Mouse (Mus musculus) liver, adult 2 months (tissue): ENCODE data around the gene Tpgs1. TPM values are rescaled to one million over a fixed set of nuclear protein-coding genes. Genes with fewer than 3 reads are reported as not detected.

Source experiments
- DNase-seq: peaks from one replicate; pipeline ENCODE4 v3.0.0-alpha.2; 2011; ENCODE audit warnings: low read depth, low spot score; ENCODE audit errors: extremely low read depth
- H3K27ac ChIP-seq: fragments of 200-500 bp; replicated peaks from 2 replicates; pipeline ENCODE4 v1.5.1; 2012; ENCODE audit warnings: low read depth, mild to moderate bottlenecking, control low read depth, inconsistent platforms, low read length; ENCODE audit not compliant: insufficient read depth
- H3K27me3 ChIP-seq: fragments of 200-500 bp; 2 replicates; pipeline ENCODE4 v1.6.1; 2012; ENCODE audit warnings: mild to moderate bottlenecking, moderate library complexity, low read length, inconsistent platforms; ENCODE audit not compliant: control insufficient read depth, insufficient read depth
- H3K36me3 ChIP-seq: fragments of 200-500 bp; 2 replicates; pipeline ENCODE4 v1.6.1; 2012; ENCODE audit warnings: low read length, inconsistent platforms; ENCODE audit not compliant: control insufficient read depth, insufficient read depth
- H3K4me1 ChIP-seq: fragments of 200-500 bp; 2 replicates; pipeline ENCODE4 v1.6.1; 2011; ENCODE audit warnings: low read length; ENCODE audit not compliant: control insufficient read depth, insufficient read depth
- H3K4me3 ChIP-seq: fragments of 200-500 bp; 2 replicates; pipeline ENCODE4 v1.5.1; 2011; ENCODE audit warnings: low read depth, mild to moderate bottlenecking, control low read depth, low read length, moderate library complexity; ENCODE audit not compliant: insufficient read depth
- H3K79me2 ChIP-seq: fragments of 200-500 bp; 2 replicates; pipeline ENCODE4 v1.6.1; 2012; ENCODE audit warnings: inconsistent platforms, mild to moderate bottlenecking, low read length, moderate library complexity; ENCODE audit not compliant: control insufficient read depth, insufficient read depth
- H3K9ac ChIP-seq: fragments of 200-500 bp; 2 replicates; pipeline ENCODE4 v1.6.1; 2012; ENCODE audit warnings: low read depth, mild to moderate bottlenecking, control low read depth, inconsistent platforms, low read length
- CTCF ChIP-seq: fragments of 200-500 bp; IDR thresholded peaks from 2 replicates; pipeline ENCODE4 v1.5.1; 2011; ENCODE audit warnings: low read depth, low read length, control low read depth
- POLR2A ChIP-seq: fragments of 200-500 bp; IDR thresholded peaks from 2 replicates; pipeline ENCODE4 v1.6.1; 2011; ENCODE audit warnings: low read length, control low read depth; ENCODE audit not compliant: insufficient read depth; ENCODE audit errors: extremely low read depth
- WGBS: fragments of 180-500 bp; shearing (Covaris S2); methylation state at CpG from one replicate; pipeline ENCODE4 v1.1.7; 2018; 5-methylcytosine and 5-hydroxymethylcytosine counted together
- polyA plus RNA-seq: library from polyadenylated mRNA; depleted of rRNA; stranded (reverse); fragments of >200 nt; gene quantifications from 2 replicates; pipeline ENCODE4 v1.2.3, GENCODE M21; 2012
- total RNA-seq: library from RNA; depleted of rRNA; stranded (reverse); fragments of >200 nt; gene quantifications from 2 replicates; pipeline ENCODE4 v1.2.3, GENCODE M21; 2014

Gene Tpgs1
- total and polyA plus RNA-seq, 2 experiments, result 18.2 to 48.5 TPM

DNA sequence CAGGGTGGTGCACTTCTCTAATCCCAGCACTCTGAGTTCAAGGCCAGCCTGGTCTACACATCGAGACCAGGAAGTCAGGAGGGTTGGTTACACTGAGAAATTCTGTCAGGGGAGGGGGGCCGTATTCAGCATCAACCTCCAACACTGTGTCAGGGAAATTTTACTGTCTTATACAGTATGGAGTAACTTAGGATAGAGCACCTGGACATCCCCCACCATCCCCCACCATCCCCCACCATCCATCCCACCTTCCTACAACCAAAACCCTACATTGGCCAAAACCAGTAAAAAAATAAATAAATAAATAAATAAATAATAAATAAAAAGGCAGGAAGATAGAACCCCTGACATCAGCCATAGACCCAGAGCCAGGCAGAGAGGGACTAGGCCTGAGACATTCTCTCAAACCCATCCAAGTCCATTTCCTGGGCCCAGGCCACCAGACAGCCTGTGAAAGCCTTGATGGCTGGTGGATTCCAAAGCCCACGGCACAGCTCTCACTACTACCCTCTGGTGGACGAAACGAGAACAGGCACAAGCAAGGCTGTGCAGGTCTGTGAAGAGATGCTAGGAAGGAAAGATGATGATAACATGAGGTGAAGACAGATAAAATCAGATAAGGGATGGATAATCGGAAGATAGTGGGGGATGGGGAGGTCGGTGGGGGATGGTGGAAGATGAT, 20.0 kb upstream of the Tpgs1 start:
- 25% methylated on average over 7 of the region's 7 CpGs for WGBS
- peak; percentile 41 for DNase-seq

DNA sequence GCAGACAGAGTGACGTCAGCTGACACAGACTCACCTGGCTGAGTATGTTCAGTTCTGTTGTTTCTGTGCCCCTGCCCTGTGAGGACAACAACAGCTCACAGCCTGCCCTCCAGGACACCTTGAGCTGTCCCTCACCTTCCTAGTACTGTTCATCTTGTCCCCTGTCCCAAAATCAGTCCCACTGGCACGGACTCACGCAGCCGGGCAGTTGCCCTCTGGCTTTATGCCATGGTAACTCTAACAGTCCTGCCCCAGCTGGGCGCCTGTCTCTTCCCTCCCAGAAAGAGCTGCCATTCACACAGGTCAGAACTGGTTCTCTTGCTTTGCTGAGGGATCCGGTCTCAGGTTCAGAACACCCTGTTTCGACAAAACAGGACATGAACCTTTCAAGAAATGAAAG, 16.4 kb upstream of the Tpgs1 start:
- no peak for TF ChIP-seq CTCF
- Histone ChIP-seq H3K36me3 (no peaks in the 10 kb centered on the region), H3K9ac (no peak overlapping the region), H3K79me2 (no peaks in the 10 kb centered on the region), H3K27me3 (no peaks in the 10 kb centered on the region), H3K4me3 (no peak overlapping the region), H3K4me1 (no peaks in the 10 kb centered on the region), H3K27ac (no peak overlapping the region)
- DNase-seq, result no peak
- 76% methylated on average over 7 of the region's 7 CpGs for WGBS

More for the DNA sequence above, 20.0 kb upstream of the Tpgs1 start:
- no peak for TF ChIP-seq POLR2A
- TF ChIP-seq CTCF, result peak; percentile 93
- Histone ChIP-seq H3K4me3 (no peak overlapping the region), H3K4me1 (no peaks in the 10 kb centered on the region), H3K27me3 (no peaks in the 10 kb centered on the region), H3K27ac (no peak overlapping the region), H3K9ac (no peak overlapping the region), H3K79me2 (no peaks in the 10 kb centered on the region), H3K36me3 (no peaks in the 10 kb centered on the region)

DNA sequence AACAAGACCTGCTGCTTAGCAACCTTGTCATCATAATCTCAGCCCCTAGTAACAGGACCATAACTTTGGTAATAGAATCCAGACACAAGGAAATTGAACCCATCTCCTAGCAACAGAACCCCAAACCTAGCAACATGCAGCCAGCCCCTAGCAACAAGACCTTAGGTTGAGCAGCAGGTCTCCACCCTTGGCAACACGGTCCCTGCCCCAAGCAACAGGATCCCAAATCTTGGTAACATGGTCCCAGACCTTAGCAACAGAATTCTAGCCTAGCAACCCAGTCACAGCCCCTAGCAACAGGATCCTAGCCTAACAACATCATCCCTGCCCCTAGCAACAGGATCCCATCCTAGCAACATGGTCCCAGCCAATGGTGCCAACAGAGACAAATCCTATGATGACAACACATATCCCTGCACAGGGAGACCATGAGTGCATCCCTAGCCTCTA, 14.2 kb upstream of the Tpgs1 start:
- TF ChIP-seq POLR2A (no peak), CTCF (no peak)
- no peak overlapping the region for H3K4me3 ChIP-seq
- no peaks in the 10 kb centered on the region for H3K4me1 ChIP-seq
- H3K36me3 ChIP-seq, result no peaks in the 10 kb centered on the region
- no peaks in the 10 kb centered on the region for H3K27me3 ChIP-seq
- WGBS, result 57% methylated on average over 1 of the region's 1 CpGs
- H3K79me2 ChIP-seq, result no peaks in the 10 kb centered on the region
- no peak overlapping the region for H3K9ac ChIP-seq
- DNase-seq, result no peak
- H3K27ac ChIP-seq, result no peak overlapping the region

DNA sequence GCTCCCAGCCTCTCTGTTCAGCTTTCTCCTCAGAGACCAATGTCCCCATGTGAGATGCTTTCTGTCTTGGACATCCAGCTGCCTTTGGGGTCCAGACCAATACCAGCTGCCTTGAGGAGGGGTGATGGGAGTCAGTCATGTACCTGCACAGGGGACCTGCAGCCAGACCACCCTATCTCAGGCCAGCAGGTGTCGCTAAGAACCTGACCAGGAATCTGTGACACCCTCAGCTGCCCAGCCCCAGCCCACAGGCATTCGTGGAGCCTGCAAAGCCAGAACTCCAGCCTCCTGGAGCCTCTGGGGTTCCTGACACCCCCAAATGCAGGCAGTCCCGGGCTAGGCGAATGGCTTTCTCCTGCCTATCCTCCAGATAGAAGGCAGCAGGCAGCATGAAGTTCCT, 10.3 kb upstream of the Tpgs1 start:
- no peak for DNase-seq
- no peak overlapping the region for H3K27ac ChIP-seq
- no peaks in the 10 kb centered on the region for H3K4me1 ChIP-seq
- H3K27me3 ChIP-seq, result no peaks in the 10 kb centered on the region
- TF ChIP-seq POLR2A (no peak), CTCF (peak; percentile 19; the same call in 1 of the 2 replicates)
- H3K36me3 ChIP-seq, result no peaks in the 10 kb centered on the region
- no peaks in the 10 kb centered on the region for H3K79me2 ChIP-seq
- WGBS, result 54% methylated on average over 4 of the region's 4 CpGs
- no peak overlapping the region for H3K4me3 ChIP-seq
- no peak overlapping the region for H3K9ac ChIP-seq

DNA sequence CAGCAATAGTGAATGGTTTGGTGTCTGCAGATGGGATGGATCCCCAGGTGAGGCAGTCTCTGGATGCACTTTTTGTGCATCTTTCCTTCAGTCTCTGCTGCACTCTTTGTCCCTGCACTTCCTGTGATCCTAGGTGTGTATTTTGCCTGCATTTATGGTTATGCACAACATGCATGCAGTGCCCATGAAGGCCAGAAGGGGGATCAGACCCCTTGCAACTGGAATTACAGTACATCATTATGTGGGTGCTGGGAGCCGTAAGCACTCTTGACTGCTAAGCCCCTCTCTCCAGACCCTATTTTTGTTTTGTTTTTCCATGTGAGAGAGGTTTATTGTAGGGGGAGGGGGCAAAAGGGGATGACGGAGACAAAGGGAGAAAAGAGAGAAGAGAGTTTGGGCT, 8.9 kb upstream of the Tpgs1 start:
- WGBS, result 87% methylated on average over 2 of the region's 2 CpGs
- Histone ChIP-seq H3K27me3 (no peaks in the 10 kb centered on the region), H3K79me2 (no peaks in the 10 kb centered on the region), H3K27ac (no peak overlapping the region), H3K9ac (no peak overlapping the region), H3K4me1 (no peaks in the 10 kb centered on the region), H3K4me3 (no peak overlapping the region), H3K36me3 (no peaks in the 10 kb centered on the region)
- TF ChIP-seq CTCF, result no peak; the same call in 1 of the 2 replicates
- TF ChIP-seq POLR2A, result no peak
- no peak for DNase-seq

DNA sequence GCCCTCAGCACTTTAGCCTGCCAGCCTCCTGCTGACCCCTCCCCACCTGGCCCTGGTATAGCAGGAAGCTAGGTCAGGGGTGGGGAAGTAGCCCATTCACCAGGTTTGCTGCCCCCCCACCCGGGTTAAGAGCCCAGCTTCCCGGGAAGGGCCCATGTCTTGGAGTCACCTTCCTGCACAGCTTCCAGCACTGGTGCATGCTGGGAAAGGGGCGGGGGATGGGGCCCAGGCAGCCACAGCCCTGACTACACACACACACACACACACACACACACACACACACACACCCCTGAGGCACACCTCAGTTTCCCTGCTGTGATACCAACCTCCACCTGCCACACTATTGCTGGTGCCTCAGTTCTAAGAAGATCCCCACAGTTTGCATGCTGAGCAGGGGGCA, 7.3 kb upstream of the Tpgs1 start:
- no peaks in the 10 kb centered on the region for H3K36me3 ChIP-seq
- DNase-seq, result no peak
- no peak overlapping the region for H3K9ac ChIP-seq
- no peaks in the 10 kb centered on the region for H3K4me1 ChIP-seq
- no peaks in the 10 kb centered on the region for H3K79me2 ChIP-seq
- no peaks in the 10 kb centered on the region for H3K27me3 ChIP-seq
- H3K27ac ChIP-seq, result no peak overlapping the region
- 46% methylated on average over 3 of the region's 3 CpGs for WGBS
- no peak for TF ChIP-seq CTCF
- TF ChIP-seq POLR2A, result no peak
- no peak overlapping the region for H3K4me3 ChIP-seq
